Mouse (Mus musculus) megakaryocyte, embryonic 14.5 days (primary cell): ENCODE results near the gene Igsf10.

Source experiments
- FLI1 ChIP-seq: IDR thresholded peaks from 2 replicates; pipeline ENCODE4 v1.6.1; 2012; ENCODE audit warnings: low read length, inconsistent platforms, mixed read lengths
- GATA1 ChIP-seq: IDR thresholded peaks from 3 replicates; pipeline ENCODE4 v1.6.1; 2012; ENCODE audit warnings: mixed read lengths, low read length, inconsistent platforms, borderline replicate concordance

DNA sequence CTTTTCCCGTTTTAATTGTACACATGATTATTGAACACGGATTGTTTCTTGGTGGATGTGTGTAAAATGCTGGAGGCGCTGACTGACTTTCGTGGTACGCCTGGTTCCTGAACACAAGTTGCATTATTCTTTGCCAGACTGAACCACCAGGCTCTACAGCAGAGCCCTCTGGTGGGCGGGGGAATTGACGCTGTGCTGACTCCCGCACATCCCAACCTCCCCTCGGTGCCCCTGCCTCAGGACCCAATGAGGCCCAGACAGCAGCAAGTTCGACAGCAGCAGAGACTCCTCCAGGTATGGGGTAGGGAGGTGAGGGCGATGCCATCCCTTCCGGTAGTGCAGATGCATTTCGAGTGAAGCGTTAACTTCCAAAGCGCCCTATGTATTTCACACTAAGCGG, 46.5 kb downstream of the Igsf10 start:
- TF ChIP-seq GATA1: no peak
- no peak for TF ChIP-seq FLI1
